Mouse (Mus musculus) heart, embryonic 15.5 days (tissue): ENCODE measurements at regions not wholly inside any gene's neighbourhood (a gene's known extent, or its start where the extent isn't known, plus 50 kb on each side); places are given as distances from the start of the nearest gene placed in this dataset.

Experiments used
- ATAC-seq: fragments of 200-750 bp; cut with Nextera tagmentation; replicated peaks from 2 replicates; pipeline ENCODE4 v1.8.0; 2017; ENCODE audit warnings: low read depth, moderate TSS enrichment; ENCODE audit not compliant: insufficient number of reproducible peaks, insufficient read depth, low FRiP score
- H3K27ac ChIP-seq: fragments of 300-500 bp; sonication (generic); 2 replicates; pipeline ENCODE4 v1.5.1; 2015; ENCODE audit warnings: mild to moderate bottlenecking, inconsistent platforms
- H3K27me3 ChIP-seq: fragments of 300-500 bp; sonication (generic); 2 replicates; pipeline ENCODE4 v1.6.1; 2015; ENCODE audit warnings: inconsistent platforms
- H3K36me3 ChIP-seq: fragments of 300-500 bp; sonication (generic); 2 replicates; pipeline ENCODE4 v1.6.1; 2015; ENCODE audit warnings: mild to moderate bottlenecking, inconsistent platforms
- H3K4me1 ChIP-seq: fragments of 300-500 bp; sonication (generic); replicated peaks from 2 replicates; pipeline ENCODE4 v1.6.1; 2015; ENCODE audit warnings: inconsistent platforms
- H3K4me2 ChIP-seq: fragments of 300-500 bp; sonication (generic); 2 replicates; pipeline ENCODE4 v1.6.1; 2015; ENCODE audit warnings: inconsistent platforms, mild to moderate bottlenecking, moderate library complexity
- H3K4me3 ChIP-seq: fragments of 300-500 bp; sonication (generic); 2 replicates; pipeline ENCODE4 v1.5.1; 2015; ENCODE audit warnings: mild to moderate bottlenecking, inconsistent platforms
- H3K9ac ChIP-seq: fragments of 300-500 bp; sonication (generic); 2 replicates; pipeline ENCODE4 v1.6.1; 2015; ENCODE audit warnings: mild to moderate bottlenecking, inconsistent platforms
- H3K9me3 ChIP-seq: fragments of 300-500 bp; sonication (generic); replicated peaks from 2 replicates; pipeline ENCODE4 v1.6.1; 2016; ENCODE audit warnings: inconsistent platforms
- WGBS: fragments of 180-500 bp; shearing (Covaris S2); methylation state at CpG from one replicate; pipeline ENCODE4 v1.1.7; 2015; ENCODE audit warnings: mixed read lengths; 5-methylcytosine and 5-hydroxymethylcytosine counted together

- no peak for ATAC-seq
- no peak overlapping the region for H3K4me3 ChIP-seq
- 60% methylated on average over 7 of the region's 7 CpGs for WGBS
Observed at GRCm38 (mm10) chr17:62468859-62469258, 412.3 kb downstream of the Efna5 start.

GRCm38 (mm10) chr17:62467072-62467471 lies 414.0 kb downstream of the Efna5 start:
- ATAC-seq = no peak
- H3K4me2 ChIP-seq = no peak overlapping the region
- no peak overlapping the region for H3K4me3 ChIP-seq
- no peak overlapping the region for H3K9ac ChIP-seq
- no peaks in the 10 kb centered on the region for H3K9me3 ChIP-seq
- H3K27ac ChIP-seq = no peak overlapping the region
- no peaks in the 10 kb centered on the region for H3K36me3 ChIP-seq
- 81% methylated on average over 5 of the region's 5 CpGs for WGBS
- H3K27me3 ChIP-seq = no peaks in the 10 kb centered on the region
- peaks cover 3% of the 10 kb centered on the region; the same call in 1 of the 2 replicates for H3K4me1 ChIP-seq

More at GRCm38 (mm10) chr17:62468859-62469258, 412.3 kb downstream of the Efna5 start:
- peaks cover 3% of the 10 kb centered on the region; the same call in 1 of the 2 replicates for H3K4me1 ChIP-seq
- no peaks in the 10 kb centered on the region for H3K36me3 ChIP-seq
- H3K9ac ChIP-seq = no peak overlapping the region
- no peaks in the 10 kb centered on the region for H3K9me3 ChIP-seq
- H3K27ac ChIP-seq = no peak overlapping the region
- H3K4me2 ChIP-seq = no peak overlapping the region
- no peaks in the 10 kb centered on the region for H3K27me3 ChIP-seq

- no peak overlapping the region for H3K4me3 ChIP-seq
- H3K9me3 ChIP-seq = no peaks in the 10 kb centered on the region
- H3K4me2 ChIP-seq = no peak overlapping the region
- H3K36me3 ChIP-seq = no peaks in the 10 kb centered on the region
- H3K9ac ChIP-seq = no peak overlapping the region
- 80% methylated on average over 4 of the region's 4 CpGs for WGBS
- no peak for ATAC-seq
- H3K27me3 ChIP-seq = no peaks in the 10 kb centered on the region
- H3K27ac ChIP-seq = no peak overlapping the region
- peaks cover 3% of the 10 kb centered on the region; the same call in 1 of the 2 replicates for H3K4me1 ChIP-seq
Observed at GRCm38 (mm10) chr17:62464994-62465393, 416.1 kb downstream of the Efna5 start.

- no peaks in the 10 kb centered on the region for H3K9me3 ChIP-seq
- H3K9ac ChIP-seq = no peak overlapping the region
- no peak overlapping the region for H3K4me2 ChIP-seq
- H3K36me3 ChIP-seq = no peaks in the 10 kb centered on the region
- no peak overlapping the region for H3K27ac ChIP-seq
- ATAC-seq = no peak
- no peak overlapping the region for H3K4me3 ChIP-seq
- no peaks in the 10 kb centered on the region for H3K27me3 ChIP-seq
- peaks cover 3% of the 10 kb centered on the region; the same call in 1 of the 2 replicates for H3K4me1 ChIP-seq
- 72% methylated on average over 4 of the region's 4 CpGs for WGBS
Observed at GRCm38 (mm10) chr17:62464228-62464627, 416.9 kb downstream of the Efna5 start.

GRCm38 (mm10) chr17:62461304-62462245 lies 419.5 kb downstream of the Efna5 start:
- Histone ChIP-seq H3K4me2 (no peak overlapping the region), H3K36me3 (no peaks in the 10 kb centered on the region), H3K4me3 (no peak overlapping the region), H3K9me3 (no peaks in the 10 kb centered on the region), H3K27me3 (no peaks in the 10 kb centered on the region), H3K27ac (no peak overlapping the region), H3K4me1 (no peaks in the 10 kb centered on the region), H3K9ac (no peak overlapping the region)
- 74% methylated on average over 17 of the region's 17 CpGs for WGBS
- ATAC-seq = no peak

GRCm38 (mm10) chr17:62458964-62459363 lies 422.2 kb downstream of the Efna5 start:
- H3K27ac ChIP-seq = no peak overlapping the region
- H3K9ac ChIP-seq = no peak overlapping the region
- no peak overlapping the region for H3K4me2 ChIP-seq
- no peaks in the 10 kb centered on the region for H3K9me3 ChIP-seq
- no peaks in the 10 kb centered on the region for H3K27me3 ChIP-seq
- 42% methylated on average over 7 of the region's 7 CpGs for WGBS
- no peak overlapping the region for H3K4me3 ChIP-seq
- H3K36me3 ChIP-seq = no peaks in the 10 kb centered on the region
- no peaks in the 10 kb centered on the region for H3K4me1 ChIP-seq
- no peak for ATAC-seq

GRCm38 (mm10) chr17:62438045-62438444 lies 443.1 kb downstream of the Efna5 start:
- no peak overlapping the region for H3K9ac ChIP-seq
- no peak overlapping the region for H3K4me2 ChIP-seq
- H3K27ac ChIP-seq = no peak overlapping the region
- H3K36me3 ChIP-seq = no peaks in the 10 kb centered on the region
- no peak overlapping the region for H3K4me3 ChIP-seq
- 78% methylated on average over 4 of the region's 4 CpGs for WGBS
- no peak for ATAC-seq
- no peaks in the 10 kb centered on the region for H3K9me3 ChIP-seq
- no peaks in the 10 kb centered on the region for H3K27me3 ChIP-seq
- H3K4me1 ChIP-seq = no peaks in the 10 kb centered on the region

- no peaks in the 10 kb centered on the region for H3K36me3 ChIP-seq
- H3K9me3 ChIP-seq = no peaks in the 10 kb centered on the region
- 71% methylated on average over 1 of the region's 1 CpGs for WGBS
- no peak for ATAC-seq
- no peaks in the 10 kb centered on the region for H3K27me3 ChIP-seq
- H3K4me3 ChIP-seq = no peak overlapping the region
- H3K27ac ChIP-seq = no peak overlapping the region
- H3K4me1 ChIP-seq = no peaks in the 10 kb centered on the region
- H3K4me2 ChIP-seq = no peak overlapping the region
- no peak overlapping the region for H3K9ac ChIP-seq
Observed at GRCm38 (mm10) chr17:62436044-62436443, 445.1 kb downstream of the Efna5 start.

GRCm38 (mm10) chr17:62423476-62424385 lies 457.4 kb downstream of the Efna5 start:
- Histone ChIP-seq H3K9me3 (no peaks in the 10 kb centered on the region), H3K27ac (no peak overlapping the region), H3K4me1 (no peaks in the 10 kb centered on the region; the same call in 1 of the 2 replicates), H3K4me2 (no peak overlapping the region), H3K4me3 (no peak overlapping the region), H3K9ac (no peak overlapping the region), H3K36me3 (no peaks in the 10 kb centered on the region), H3K27me3 (no peaks in the 10 kb centered on the region)
- 70% methylated on average over 11 of the region's 11 CpGs for WGBS
- no peak for ATAC-seq

- 64% methylated on average over 8 of the region's 8 CpGs for WGBS
- H3K9me3 ChIP-seq = no peaks in the 10 kb centered on the region
- H3K4me3 ChIP-seq = no peak overlapping the region
- H3K4me2 ChIP-seq = no peak overlapping the region
- H3K36me3 ChIP-seq = no peaks in the 10 kb centered on the region
- H3K4me1 ChIP-seq = peaks cover 9% of the 10 kb centered on the region
- no peaks in the 10 kb centered on the region for H3K27me3 ChIP-seq
- ATAC-seq = no peak
- H3K9ac ChIP-seq = no peak overlapping the region
- H3K27ac ChIP-seq = no peak overlapping the region
Observed at GRCm38 (mm10) chr17:62417584-62417983, 463.5 kb downstream of the Efna5 start.

GRCm38 (mm10) chr17:62415152-62415551 lies 466.0 kb downstream of the Efna5 start:
- ATAC-seq = peak; percentile 55; the same call in 1 of the 2 replicates
- WGBS = 57% methylated on average over 4 of the region's 4 CpGs
- H3K27ac ChIP-seq = no peak overlapping the region

More at GRCm38 (mm10) chr17:62415152-62415551, 466.0 kb downstream of the Efna5 start:
- no peaks in the 10 kb centered on the region for H3K27me3 ChIP-seq
- peaks cover 10% of the 10 kb centered on the region for H3K4me1 ChIP-seq
- no peaks in the 10 kb centered on the region for H3K36me3 ChIP-seq
- no peak overlapping the region for H3K9ac ChIP-seq
- no peak overlapping the region for H3K4me3 ChIP-seq
- no peaks in the 10 kb centered on the region for H3K9me3 ChIP-seq
- H3K4me2 ChIP-seq = no peak overlapping the region
